Mouse (Mus musculus): ENCODE data around the gene Dync1i1. TPM values are rescaled to one million over a fixed set of nuclear protein-coding genes. Genes with fewer than 3 reads are reported as not detected.

The Dync1i1 gene
- polyA plus RNA-seq, 1 experiment from 2014 or later, result 0.79 TPM

- H3K36me3 ChIP-seq (ENCODE audit: control insufficient read depth, insufficient read depth, low read length), result no peaks in the 10 kb centered on the region
- WGBS, result 12% methylated on average over 12 of the region's 12 CpGs
- no peaks in the 10 kb centered on the region for H3K9me3 ChIP-seq (replicated peaks; ENCODE audit: control insufficient read depth, low read length)
- no peak overlapping the region for H3K27ac ChIP-seq (ENCODE audit: low read length)
- peaks cover 5% of the 10 kb centered on the region for H3K4me1 ChIP-seq (ENCODE audit: control insufficient read depth, insufficient read depth, low read length)
- H3K4me3 ChIP-seq (replicated peaks; ENCODE audit: low read length), result 0 out of 2 replicates have a peak overlapping the region, but pooled peaks have one; percentile 10
- no peak for ATAC-seq (ENCODE audit: insufficient read depth, low FRiP score)
- no peaks in the 10 kb centered on the region for H3K27me3 ChIP-seq (ENCODE audit: control insufficient read depth, insufficient read depth, low read length)
- H3K4me2 ChIP-seq (ENCODE audit: low read depth, low read length), result peak overlapping the region; percentile 33
- no peak overlapping the region for H3K9ac ChIP-seq (ENCODE audit: low read length)
These were observed 132.9 kb downstream of the Dync1i1 start for GRCm38 (mm10) chr6:5858371-5858770.

- no peaks in the 10 kb centered on the region for H3K9me3 ChIP-seq (replicated peaks; ENCODE audit: control insufficient read depth, low read length)
- H3K27me3 ChIP-seq (ENCODE audit: control insufficient read depth, insufficient read depth, low read length), result no peaks in the 10 kb centered on the region
- no peaks in the 10 kb centered on the region for H3K36me3 ChIP-seq (ENCODE audit: control insufficient read depth, insufficient read depth, low read length)
- no peak for ATAC-seq (ENCODE audit: insufficient read depth, low FRiP score)
- 0 out of 2 replicates have a peak overlapping the region, but pooled peaks have one; percentile 10 for H3K4me3 ChIP-seq (replicated peaks; ENCODE audit: low read length)
- no peak overlapping the region for H3K9ac ChIP-seq (ENCODE audit: low read length)
- peak overlapping the region; percentile 33 for H3K4me2 ChIP-seq (ENCODE audit: low read depth, low read length)
- H3K27ac ChIP-seq (ENCODE audit: low read length), result no peak overlapping the region
- H3K4me1 ChIP-seq (ENCODE audit: control insufficient read depth, insufficient read depth, low read length), result peaks cover 5% of the 10 kb centered on the region
- 48% methylated on average over 20 of the region's 20 CpGs for WGBS
These were observed 133.6 kb downstream of the Dync1i1 start for GRCm38 (mm10) chr6:5858901-5859598.

- Histone ChIP-seq H3K27me3 (ENCODE audit: control insufficient read depth, insufficient read depth, low read length) (no peaks in the 10 kb centered on the region), H3K4me3 (replicated peaks; ENCODE audit: low read length) (peak overlapping the region; percentile 6; the same call in 1 of the 2 replicates), H3K9ac (ENCODE audit: low read length) (no peak overlapping the region), H3K36me3 (ENCODE audit: control insufficient read depth, insufficient read depth, low read length) (no peaks in the 10 kb centered on the region), H3K27ac (ENCODE audit: low read length) (no peak overlapping the region), H3K4me2 (ENCODE audit: low read depth, low read length) (peak overlapping the region; percentile 33), H3K4me1 (ENCODE audit: control insufficient read depth, insufficient read depth, low read length) (peaks cover 5% of the 10 kb centered on the region), H3K9me3 (replicated peaks; ENCODE audit: control insufficient read depth, low read length) (no peaks in the 10 kb centered on the region)
- ATAC-seq (ENCODE audit: insufficient read depth, low FRiP score), result no peak
- 24% methylated on average over 8 of the region's 8 CpGs for WGBS
These were observed 134.2 kb downstream of the Dync1i1 start for GRCm38 (mm10) chr6:5859630-5860029.

- ATAC-seq (ENCODE audit: insufficient read depth, low FRiP score), result no peak
- no peaks in the 10 kb centered on the region for H3K36me3 ChIP-seq (ENCODE audit: control insufficient read depth, insufficient read depth, low read length)
- H3K9ac ChIP-seq (ENCODE audit: low read length), result no peak overlapping the region
- 81% methylated on average over 5 of the region's 5 CpGs for WGBS
- H3K27me3 ChIP-seq (ENCODE audit: control insufficient read depth, insufficient read depth, low read length), result no peaks in the 10 kb centered on the region
- no peak overlapping the region for H3K4me3 ChIP-seq (replicated peaks; ENCODE audit: low read length)
- H3K4me1 ChIP-seq (ENCODE audit: control insufficient read depth, insufficient read depth, low read length), result no peaks in the 10 kb centered on the region
- no peaks in the 10 kb centered on the region for H3K9me3 ChIP-seq (replicated peaks; ENCODE audit: control insufficient read depth, low read length)
- H3K27ac ChIP-seq (ENCODE audit: low read length), result no peak overlapping the region
- H3K4me2 ChIP-seq (ENCODE audit: low read depth, low read length), result no peak overlapping the region
These were observed 140.7 kb downstream of the Dync1i1 start for GRCm38 (mm10) chr6:5866091-5866490.

GRCm38 (mm10) chr6:5867221-5867620, 141.8 kb downstream of the Dync1i1 start:
- no peaks in the 10 kb centered on the region for H3K9me3 ChIP-seq (replicated peaks; ENCODE audit: control insufficient read depth, low read length)
- no peak overlapping the region for H3K27ac ChIP-seq (ENCODE audit: low read length)
- no peaks in the 10 kb centered on the region for H3K27me3 ChIP-seq (ENCODE audit: control insufficient read depth, insufficient read depth, low read length)
- H3K4me1 ChIP-seq (ENCODE audit: control insufficient read depth, insufficient read depth, low read length), result no peaks in the 10 kb centered on the region
- WGBS, result 95% methylated on average over 4 of the region's 4 CpGs
- no peaks in the 10 kb centered on the region for H3K36me3 ChIP-seq (ENCODE audit: control insufficient read depth, insufficient read depth, low read length)
- no peak for ATAC-seq (ENCODE audit: insufficient read depth, low FRiP score)
- H3K4me3 ChIP-seq (replicated peaks; ENCODE audit: low read length), result no peak overlapping the region
- no peak overlapping the region for H3K9ac ChIP-seq (ENCODE audit: low read length)
- H3K4me2 ChIP-seq (ENCODE audit: low read depth, low read length), result no peak overlapping the region

GRCm38 (mm10) chr6:5871060-5871459, 145.6 kb downstream of the Dync1i1 start:
- H3K4me3 ChIP-seq (replicated peaks; ENCODE audit: low read length), result no peak overlapping the region
- no peak overlapping the region for H3K4me2 ChIP-seq (ENCODE audit: low read depth, low read length)
- H3K9ac ChIP-seq (ENCODE audit: low read length), result no peak overlapping the region
- no peaks in the 10 kb centered on the region for H3K9me3 ChIP-seq (replicated peaks; ENCODE audit: control insufficient read depth, low read length)
- H3K4me1 ChIP-seq (ENCODE audit: control insufficient read depth, insufficient read depth, low read length), result no peaks in the 10 kb centered on the region
- 73% methylated on average over 5 of the region's 5 CpGs for WGBS
- H3K36me3 ChIP-seq (ENCODE audit: control insufficient read depth, insufficient read depth, low read length), result no peaks in the 10 kb centered on the region
- ATAC-seq (ENCODE audit: insufficient read depth, low FRiP score), result no peak
- H3K27me3 ChIP-seq (ENCODE audit: control insufficient read depth, insufficient read depth, low read length), result no peaks in the 10 kb centered on the region
- peak overlapping the region; percentile 15; the same call in 1 of the 2 replicates for H3K27ac ChIP-seq (ENCODE audit: low read length)

- no peak overlapping the region for H3K9ac ChIP-seq (ENCODE audit: low read length)
- no peaks in the 10 kb centered on the region for H3K4me1 ChIP-seq (ENCODE audit: control insufficient read depth, insufficient read depth, low read length)
- WGBS, result 58% methylated on average over 15 of the region's 15 CpGs
- H3K27ac ChIP-seq (ENCODE audit: low read length), result peak overlapping the region; percentile 15; the same call in 1 of the 2 replicates
- H3K36me3 ChIP-seq (ENCODE audit: control insufficient read depth, insufficient read depth, low read length), result no peaks in the 10 kb centered on the region
- H3K4me2 ChIP-seq (ENCODE audit: low read depth, low read length), result no peak overlapping the region
- no peaks in the 10 kb centered on the region for H3K9me3 ChIP-seq (replicated peaks; ENCODE audit: control insufficient read depth, low read length)
- peak; percentile 40; the same call in 1 of the 2 replicates for ATAC-seq (ENCODE audit: insufficient read depth, low FRiP score)
- no peaks in the 10 kb centered on the region for H3K27me3 ChIP-seq (ENCODE audit: control insufficient read depth, insufficient read depth, low read length)
- H3K4me3 ChIP-seq (replicated peaks; ENCODE audit: low read length), result no peak overlapping the region
These were observed 146.3 kb downstream of the Dync1i1 start for GRCm38 (mm10) chr6:5871581-5872298.

- H3K9ac ChIP-seq (ENCODE audit: low read length), result no peak overlapping the region
- no peak overlapping the region for H3K27ac ChIP-seq (ENCODE audit: low read length)
- 78% methylated on average over 6 of the region's 6 CpGs for WGBS
- ATAC-seq (ENCODE audit: insufficient read depth, low FRiP score), result no peak
- no peaks in the 10 kb centered on the region for H3K36me3 ChIP-seq (ENCODE audit: control insufficient read depth, insufficient read depth, low read length)
- H3K27me3 ChIP-seq (ENCODE audit: control insufficient read depth, insufficient read depth, low read length), result no peaks in the 10 kb centered on the region
- no peak overlapping the region for H3K4me3 ChIP-seq (replicated peaks; ENCODE audit: low read length)
- H3K4me2 ChIP-seq (ENCODE audit: low read depth, low read length), result no peak overlapping the region
- H3K4me1 ChIP-seq (ENCODE audit: control insufficient read depth, insufficient read depth, low read length), result no peaks in the 10 kb centered on the region
- H3K9me3 ChIP-seq (replicated peaks; ENCODE audit: control insufficient read depth, low read length), result no peaks in the 10 kb centered on the region
These were observed 163.9 kb downstream of the Dync1i1 start for GRCm38 (mm10) chr6:5889341-5889740.

- Histone ChIP-seq H3K27ac (ENCODE audit: low read length) (no peak overlapping the region), H3K4me2 (ENCODE audit: low read depth, low read length) (no peak overlapping the region), H3K27me3 (ENCODE audit: control insufficient read depth, insufficient read depth, low read length) (no peaks in the 10 kb centered on the region), H3K36me3 (ENCODE audit: control insufficient read depth, insufficient read depth, low read length) (no peaks in the 10 kb centered on the region), H3K9me3 (replicated peaks; ENCODE audit: control insufficient read depth, low read length) (no peaks in the 10 kb centered on the region), H3K4me3 (replicated peaks; ENCODE audit: low read length) (no peak overlapping the region), H3K4me1 (ENCODE audit: control insufficient read depth, insufficient read depth, low read length) (no peaks in the 10 kb centered on the region), H3K9ac (ENCODE audit: low read length) (no peak overlapping the region)
- 75% methylated on average over 7 of the region's 7 CpGs for WGBS
- ATAC-seq (ENCODE audit: insufficient read depth, low FRiP score), result no peak
These were observed 185.9 kb downstream of the Dync1i1 start for GRCm38 (mm10) chr6:5911295-5911694.
